Mouse (Mus musculus) lung, postnatal 0 days (tissue): Measurements from ENCODE around the gene Kcna1.

Experiments used
- CTCF ChIP-seq: IDR thresholded peaks from 2 replicates; pipeline ENCODE4 v1.5.1; 2016; ENCODE audit warnings: antibody characterized with exemption, mild to moderate bottlenecking
- EP300 ChIP-seq: IDR thresholded peaks from 2 replicates; pipeline ENCODE4 v1.6.1; 2016; ENCODE audit warnings: antibody characterized with exemption, mild to moderate bottlenecking, control low read depth

DNA sequence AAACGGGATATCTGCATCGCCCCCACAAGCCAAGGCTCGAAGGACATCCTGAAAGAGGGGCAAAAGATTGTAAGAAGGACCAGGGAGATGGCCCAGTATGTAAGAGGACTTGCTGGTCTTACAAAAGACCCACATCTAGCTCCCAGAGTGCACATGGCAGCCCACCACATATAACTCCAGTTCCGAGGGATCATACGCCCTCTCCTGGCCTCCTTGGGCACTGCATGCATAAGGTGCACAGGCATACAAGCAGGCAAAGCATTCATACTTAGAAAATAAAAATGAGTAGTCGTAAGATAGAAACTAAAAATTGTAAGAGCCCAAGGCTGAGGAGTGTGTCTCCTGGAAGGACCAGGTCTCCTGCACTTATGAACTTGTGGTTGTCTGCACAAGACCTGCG is 32.8 kb upstream of the Kcna1 start:
- peak; percentile 42 for TF ChIP-seq CTCF
- TF ChIP-seq EP300, result no peak
